Comparison of ENCODE assay signal across 8 mouse cellular contexts in genomic region chr4:140699441-140700127, GRCm38 (mm10). TPM values are rescaled to one million over a fixed set of nuclear protein-coding genes. Genes with fewer than 3 reads are reported as not detected.
DNase-seq lines count a peak whose midpoint lies in the region; ATAC-seq and TF ChIP-seq lines count a peak whose summit lies in the region.

No protein-coding gene starts in this region.

- intact Hi-C loops in left cerebral cortex, postnatal 10 days (cut with DNase I), result no loop called here

- peak; percentile 67 for DNase-seq in ovary, adult 18-20 months (ENCODE audit: low spot score)
- no peak for DNase-seq in ovary, postnatal 10 days (ENCODE audit: low spot score)
- peak; percentile 53 for DNase-seq in gastrocnemius, postnatal 10 days
- peak; percentile 89 for DNase-seq in induced T-regulatory cell, adult 2 months (ENCODE audit: low read depth)
- peak; percentile 53 to 73 for DNase-seq in left cerebral cortex, postnatal 10 days (ENCODE audit: extremely low spot score in 1 of 2, low spot score in 2 of 2)
- peak; percentile 66 for DNase-seq in spleen, adult 12 weeks (ENCODE audit: low spot score)

- peak overlapping the region; percentile 36 for H3K27ac ChIP-seq in cortical plate, adult 2 months (ENCODE audit: insufficient read depth, low read length)

- peak; percentile 60 for ATAC-seq in megakaryocyte progenitor cell, adult 5-6 weeks (replicated peaks; ENCODE audit: poor library complexity)

- TF ChIP-seq POLR2A in cortical plate, adult 2 months (IDR thresholded peaks at IDR 0.05; ENCODE audit: extremely low read depth, insufficient read depth, low read length), result peak; percentile 67

- TF ChIP-seq CTCF in cortical plate, adult 2 months (IDR thresholded peaks at IDR 0.05; ENCODE audit: extremely low read depth, insufficient read depth, low read length), result no peak

- H3K4me3 ChIP-seq in cortical plate, adult 2 months (ENCODE audit: insufficient read depth, low read length), result peak overlapping the region; percentile 22

- no peaks in the 10 kb centered on the region for H3K4me1 ChIP-seq in cortical plate, adult 2 months (ENCODE audit: control insufficient read depth, insufficient read depth, low read length)

RNA-seq across cellular contexts. Expression of gene Rcc2, which starts 0.8 kb away (rescaled TPM):
- polyA plus RNA-seq in cortical plate, adult 2 months (2012; rRNA removed), result 44.1 and 45.9 TPM in 2 replicates
- total RNA-seq in gastrocnemius, postnatal 10 days (2021), result 10 to 100 TPM; 23.4 to 30.2 TPM
- 10 to 100 TPM; 51.8 to 51.9 TPM for total RNA-seq in left cerebral cortex, postnatal 10 days (2021)
- 76.5 and 77.3 TPM in 2 replicates for total RNA-seq in megakaryocyte progenitor cell, adult 5-6 weeks (2015)
- total RNA-seq in megakaryocyte progenitor cell, adult 5-6 weeks (2017), result 152 and 159 TPM in 2 replicates

RNA-seq across cellular contexts. Expression of gene Arhgef10l, which starts 33.8 kb away (rescaled TPM):
- polyA plus RNA-seq in cortical plate, adult 2 months (2012; rRNA removed), result 34.5 and 38.3 TPM in 2 replicates
- 10 to 100 TPM; 50.3 to 53.7 TPM for total RNA-seq in gastrocnemius, postnatal 10 days (2021)
- total RNA-seq in left cerebral cortex, postnatal 10 days (2021), result 10 to 100 TPM; 47.9 to 51.6 TPM
- 1.1 and 3.8 TPM in 2 replicates for total RNA-seq in megakaryocyte progenitor cell, adult 5-6 weeks (2015)
- 2.6 and 8.5 TPM in 2 replicates for total RNA-seq in megakaryocyte progenitor cell, adult 5-6 weeks (2017)

RNA-seq across cellular contexts. Expression of gene Padi6, which starts 42.9 kb away (rescaled TPM):
- polyA plus RNA-seq in cortical plate, adult 2 months (2012; rRNA removed), result 0.72 and 1.1 TPM in 2 replicates
- total RNA-seq in gastrocnemius, postnatal 10 days (2021), result not detected
- total RNA-seq in left cerebral cortex, postnatal 10 days (2021), result under 1 TPM; 0.49 to 0.87 TPM
- not detected in 2 replicates for total RNA-seq in megakaryocyte progenitor cell, adult 5-6 weeks (2015)
- total RNA-seq in megakaryocyte progenitor cell, adult 5-6 weeks (2017), result not detected in 2 replicates

Comparison
In these comparisons a context has a peak if more than half of its experiments do, and no peak if none do; other contexts are left out.
1. RNA of gene Arhgef10l, which starts 33.8 kb away (total RNA-seq): 50.3 to 53.7 TPM in gastrocnemius, postnatal 10 days and 47.9 to 51.6 TPM in left cerebral cortex, postnatal 10 days; 1.1 to 8.5 TPM in megakaryocyte progenitor cell, adult 5-6 weeks; every median in the first group is over 4 times any median in the second.